Mouse (Mus musculus) frontal cortex, adult (tissue): ENCODE results near the gene Olfr522.
A peak's percentile ranks its signal among the peaks of the same experiment; 100 is the strongest.

Experiments used
- ATAC-seq: cut with Nextera tagmentation; 2 replicates; pipeline ENCODE4 v1.9.2; 2017; ENCODE audit warnings: mild to moderate bottlenecking, moderate library complexity, mixed read lengths; ENCODE audit not compliant: low TSS enrichment

Olfr522 gene

DNA sequence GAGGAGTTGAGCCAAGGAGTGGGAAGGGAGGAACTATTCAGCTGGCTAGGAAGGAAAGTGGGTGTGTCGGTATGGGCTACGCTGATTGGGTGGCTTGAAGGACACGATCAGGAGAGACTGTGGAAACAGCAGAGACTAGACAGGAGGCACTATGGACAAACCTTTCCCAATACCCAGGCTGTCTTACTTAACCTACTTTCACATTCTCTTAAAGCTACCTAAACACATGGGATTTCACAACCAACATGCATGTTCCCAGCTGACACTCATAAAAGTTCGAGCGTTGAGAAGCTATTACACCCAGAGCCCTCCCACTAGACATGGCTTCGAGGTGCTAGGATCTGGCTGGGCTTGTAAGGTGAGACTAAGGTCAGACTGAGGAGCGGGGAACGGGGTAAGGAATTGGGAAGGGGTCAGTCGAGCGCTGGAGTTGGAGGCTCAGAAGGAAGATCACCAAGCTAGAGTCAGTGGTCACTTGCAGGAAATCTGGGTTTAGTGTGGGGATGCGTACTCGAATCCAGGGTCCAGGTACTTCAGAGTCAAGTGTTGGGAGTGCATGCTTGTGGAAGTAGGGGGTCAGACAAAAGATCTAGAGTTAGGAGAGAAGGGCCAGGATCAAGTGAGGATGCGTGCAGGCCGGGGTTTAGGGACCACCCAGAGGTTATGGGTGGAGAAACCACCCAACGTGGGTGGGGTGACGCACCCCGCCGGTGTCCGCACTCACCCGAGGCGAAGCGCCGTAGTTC lies 48.8 kb downstream of the Olfr522 start, which contains the start of gene Paox:
Gene Paox (plus strand): TSS at position 217 of the 746 bp plus-strand sequence.
- ATAC-seq: peak; percentile 94

DNA sequence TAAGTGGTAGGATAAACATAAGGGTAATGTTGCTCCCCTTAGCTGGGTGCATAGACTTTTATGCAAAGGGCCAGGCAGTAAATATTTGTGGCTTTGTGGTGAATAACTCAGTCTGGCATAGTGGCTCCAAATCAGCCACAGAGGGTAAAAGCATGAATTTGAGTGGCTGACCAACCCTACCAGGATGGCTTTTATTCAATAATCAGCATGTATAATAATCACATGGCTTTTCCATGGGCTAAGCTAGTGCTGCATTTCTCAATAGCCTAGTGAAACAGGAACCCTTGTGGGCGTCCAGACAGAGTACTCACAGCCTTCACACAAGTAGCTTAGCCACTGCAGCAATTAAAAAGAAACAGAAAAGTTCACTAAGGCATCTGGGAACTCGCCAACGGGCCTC lies 52.6 kb downstream of the Olfr522 start:
- no peak for ATAC-seq
